Mouse (Mus musculus): ENCODE measurements around the gene Gm21985. TPM values are rescaled to one million over a fixed set of nuclear protein-coding genes. Genes with fewer than 3 reads are reported as not detected.

The Gm21985 gene
- total and polyA plus RNA-seq, 2 experiments: not detected

- 77% methylated on average over 2 of the region's 2 CpGs for WGBS
- Histone ChIP-seq H3K9ac (ENCODE audit: low read depth, low read length) (no peak overlapping the region), H3K4me3 (ENCODE audit: insufficient read depth, low read depth, low read length) (no peak overlapping the region), H3K36me3 (ENCODE audit: control insufficient read depth, insufficient read depth, low read length) (no peaks in the 10 kb centered on the region), H3K4me1 (ENCODE audit: control insufficient read depth, insufficient read depth, low read length) (peaks cover 2% of the 10 kb centered on the region; the same call in 1 of the 2 replicates), H3K27ac (replicated peaks; ENCODE audit: insufficient read depth, low read depth, low read length) (no peak overlapping the region), H3K79me2 (ENCODE audit: control insufficient read depth, insufficient read depth, low read length) (no peaks in the 10 kb centered on the region), H3K27me3 (ENCODE audit: control insufficient read depth, insufficient read depth, low read length) (no peaks in the 10 kb centered on the region)
- no peak for DNase-seq (ENCODE audit: extremely low read depth, low read depth, low spot score)
- TF ChIP-seq POLR2A (IDR thresholded peaks at IDR 0.05; ENCODE audit: extremely low read depth, insufficient read depth, low read length) (no peak), CTCF (IDR thresholded peaks at IDR 0.05; ENCODE audit: low read depth, low read length) (no peak)
Observed at GRCm38 (mm10) chr2:112236620-112237019, 29.5 kb upstream of the Gm21985 start.

- 19% methylated on average over 4 of the region's 4 CpGs for WGBS
- Histone ChIP-seq H3K4me1 (ENCODE audit: control insufficient read depth, insufficient read depth, low read length) (peaks cover 2% of the 10 kb centered on the region; the same call in 1 of the 2 replicates), H3K36me3 (ENCODE audit: control insufficient read depth, insufficient read depth, low read length) (no peaks in the 10 kb centered on the region), H3K9ac (ENCODE audit: low read depth, low read length) (no peak overlapping the region), H3K4me3 (ENCODE audit: insufficient read depth, low read depth, low read length) (no peak overlapping the region), H3K27ac (replicated peaks; ENCODE audit: insufficient read depth, low read depth, low read length) (no peak overlapping the region), H3K79me2 (ENCODE audit: control insufficient read depth, insufficient read depth, low read length) (no peaks in the 10 kb centered on the region), H3K27me3 (ENCODE audit: control insufficient read depth, insufficient read depth, low read length) (no peaks in the 10 kb centered on the region)
- no peak for DNase-seq (ENCODE audit: extremely low read depth, low read depth, low spot score)
- TF ChIP-seq CTCF (IDR thresholded peaks at IDR 0.05; ENCODE audit: low read depth, low read length): no peak
- TF ChIP-seq POLR2A (IDR thresholded peaks at IDR 0.05; ENCODE audit: extremely low read depth, insufficient read depth, low read length): no peak
Observed at GRCm38 (mm10) chr2:112238006-112238405, 28.1 kb upstream of the Gm21985 start.

DNA sequence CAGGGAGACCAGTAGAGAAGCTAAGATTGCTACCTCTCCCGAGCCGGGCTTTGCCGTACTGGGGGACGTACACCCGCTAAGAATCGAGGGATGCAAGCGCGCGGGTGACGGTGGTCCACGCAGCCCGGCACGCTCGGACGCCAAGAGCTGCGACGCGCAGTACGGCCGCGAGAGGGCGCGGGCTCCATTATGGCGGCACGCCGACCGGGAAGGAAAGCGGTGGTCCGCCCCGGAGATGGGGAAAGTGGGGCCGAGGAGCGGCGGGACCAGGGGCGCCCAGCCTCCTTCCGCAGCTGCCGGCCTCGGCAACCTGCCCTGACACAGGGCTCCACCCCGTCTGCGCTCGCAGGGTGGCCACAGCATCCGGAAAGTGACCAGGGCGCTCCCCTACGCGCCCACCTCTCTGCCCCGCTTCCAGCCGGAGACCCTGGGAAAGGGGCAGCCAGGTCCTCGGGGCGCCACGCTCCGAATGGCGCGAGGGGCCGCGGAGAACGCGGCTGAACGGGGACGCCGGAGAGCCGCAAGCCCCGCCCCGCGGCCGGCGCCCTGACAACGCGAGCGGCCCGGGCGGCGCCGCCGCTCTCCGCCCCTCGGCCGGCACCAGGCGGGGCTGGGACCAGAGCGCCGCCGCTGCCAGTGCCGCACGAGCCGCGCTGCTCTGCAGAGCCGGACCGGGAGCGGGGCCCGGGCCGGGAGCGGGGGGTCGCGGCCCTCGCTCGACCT is 26.7 kb upstream of the Gm21985 start, which contains the start of gene Lpcat4:
TSS of gene Lpcat4 (plus strand) at position 257 of the 723 bp plus-strand sequence.
- H3K27ac ChIP-seq (replicated peaks; ENCODE audit: insufficient read depth, low read depth, low read length): peak within 1 kb of the TSS; percentile 29; the same call in 1 of the 2 replicates
- WGBS: under 1% methylated on average over 93 of the region's 94 CpGs
- no peaks in the 10 kb centered on the region for H3K36me3 ChIP-seq (ENCODE audit: control insufficient read depth, insufficient read depth, low read length)
- no peaks in the 10 kb centered on the region for H3K79me2 ChIP-seq (ENCODE audit: control insufficient read depth, insufficient read depth, low read length)
- TF ChIP-seq POLR2A (IDR thresholded peaks at IDR 0.05; ENCODE audit: extremely low read depth, insufficient read depth, low read length): no peak
- peak; percentile 79 for TF ChIP-seq CTCF (IDR thresholded peaks at IDR 0.05; ENCODE audit: low read depth, low read length)
- H3K4me1 ChIP-seq (ENCODE audit: control insufficient read depth, insufficient read depth, low read length): peaks cover 2% of the 10 kb centered on the region; the same call in 1 of the 2 replicates
- H3K9ac ChIP-seq (ENCODE audit: low read depth, low read length): peak within 1 kb of the TSS; percentile 79
- H3K27me3 ChIP-seq (ENCODE audit: control insufficient read depth, insufficient read depth, low read length): no peaks in the 10 kb centered on the region
- DNase-seq (ENCODE audit: extremely low read depth, low read depth, low spot score): peak; percentile 6
- H3K4me3 ChIP-seq (ENCODE audit: insufficient read depth, low read depth, low read length): peak within 1 kb of the TSS; percentile 88

DNA sequence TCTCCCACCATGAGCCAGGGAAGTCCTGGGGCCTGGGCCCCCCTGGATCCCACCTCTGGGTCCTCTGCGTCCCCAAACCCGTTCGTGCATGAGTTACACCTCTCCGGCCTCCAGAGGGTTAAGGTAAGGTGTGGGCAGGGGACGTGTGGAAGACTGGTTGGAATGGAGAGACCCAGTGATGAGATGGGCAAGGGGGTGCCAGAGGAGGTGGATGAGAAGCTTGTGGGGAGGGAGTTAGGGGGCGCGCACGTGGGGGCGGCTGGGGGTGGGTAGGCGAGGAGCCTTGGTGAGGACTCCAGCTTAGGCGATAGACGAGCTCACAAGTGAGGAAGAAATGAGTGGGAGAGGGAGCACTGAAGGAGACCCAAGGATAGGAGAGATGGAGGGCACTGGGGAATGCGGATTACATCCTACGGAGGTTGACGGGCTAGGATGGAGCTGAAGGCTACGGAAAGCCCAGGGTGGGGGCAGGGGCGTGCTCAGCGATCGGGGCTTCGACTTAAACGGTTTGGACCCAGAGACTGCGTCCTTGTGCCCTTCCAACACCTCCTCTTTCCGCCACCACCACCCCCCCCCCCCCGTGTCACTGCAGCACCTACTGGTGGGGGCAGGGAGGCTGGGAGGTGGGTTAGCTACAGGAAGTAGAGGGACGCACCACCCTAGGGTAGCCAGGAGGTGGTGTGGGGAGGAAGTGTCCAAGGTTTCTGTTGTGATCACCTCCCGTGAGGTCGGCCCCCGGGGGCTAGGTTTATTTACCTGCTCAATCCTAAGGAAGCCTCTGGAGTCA is 26.0 kb upstream of the Gm21985 start:
- TF ChIP-seq CTCF (IDR thresholded peaks at IDR 0.05; ENCODE audit: low read depth, low read length) (no peak), POLR2A (IDR thresholded peaks at IDR 0.05; ENCODE audit: extremely low read depth, insufficient read depth, low read length) (no peak)
- Histone ChIP-seq H3K9ac (ENCODE audit: low read depth, low read length) (peak overlapping the region; percentile 51), H3K27ac (replicated peaks; ENCODE audit: insufficient read depth, low read depth, low read length) (no peak overlapping the region), H3K36me3 (ENCODE audit: control insufficient read depth, insufficient read depth, low read length) (no peaks in the 10 kb centered on the region), H3K79me2 (ENCODE audit: control insufficient read depth, insufficient read depth, low read length) (no peaks in the 10 kb centered on the region), H3K27me3 (ENCODE audit: control insufficient read depth, insufficient read depth, low read length) (no peaks in the 10 kb centered on the region), H3K4me3 (ENCODE audit: insufficient read depth, low read depth, low read length) (peak overlapping the region; percentile 88), H3K4me1 (ENCODE audit: control insufficient read depth, insufficient read depth, low read length) (peaks cover 2% of the 10 kb centered on the region; the same call in 1 of the 2 replicates)
- WGBS: 3% methylated on average over 27 of the region's 28 CpGs
- DNase-seq (ENCODE audit: extremely low read depth, low read depth, low spot score): no peak

DNA sequence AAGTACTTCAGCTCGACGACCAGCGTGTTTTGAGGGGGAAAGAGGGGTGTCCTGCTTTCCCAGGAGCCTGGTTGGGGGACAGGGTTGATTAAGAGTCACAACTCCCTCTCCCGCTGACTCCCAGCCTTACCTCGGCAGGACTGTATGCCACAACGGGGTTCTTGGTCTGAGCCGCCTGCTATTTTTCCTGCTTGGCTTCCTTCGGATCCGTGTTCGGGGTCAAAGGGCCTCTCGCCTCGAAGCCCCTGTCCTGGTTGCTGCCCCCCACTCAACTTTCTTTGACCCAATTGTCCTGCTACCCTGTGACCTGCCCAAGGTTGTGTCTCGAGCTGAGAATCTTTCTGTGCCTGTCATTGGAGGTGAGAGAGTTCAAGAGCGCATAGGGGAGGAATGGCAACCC is 24.3 kb upstream of the Gm21985 start:
- no peak overlapping the region for H3K4me3 ChIP-seq (ENCODE audit: insufficient read depth, low read depth, low read length)
- no peaks in the 10 kb centered on the region for H3K36me3 ChIP-seq (ENCODE audit: control insufficient read depth, insufficient read depth, low read length)
- H3K27ac ChIP-seq (replicated peaks; ENCODE audit: insufficient read depth, low read depth, low read length): no peak overlapping the region
- no peak for TF ChIP-seq CTCF (IDR thresholded peaks at IDR 0.05; ENCODE audit: low read depth, low read length)
- TF ChIP-seq POLR2A (IDR thresholded peaks at IDR 0.05; ENCODE audit: extremely low read depth, insufficient read depth, low read length): no peak
- no peak for DNase-seq (ENCODE audit: extremely low read depth, low read depth, low spot score)
- peaks cover 2% of the 10 kb centered on the region; the same call in 1 of the 2 replicates for H3K4me1 ChIP-seq (ENCODE audit: control insufficient read depth, insufficient read depth, low read length)
- H3K9ac ChIP-seq (ENCODE audit: low read depth, low read length): no peak overlapping the region
- H3K27me3 ChIP-seq (ENCODE audit: control insufficient read depth, insufficient read depth, low read length): no peaks in the 10 kb centered on the region
- H3K79me2 ChIP-seq (ENCODE audit: control insufficient read depth, insufficient read depth, low read length): no peaks in the 10 kb centered on the region
- WGBS: 86% methylated on average over 14 of the region's 14 CpGs
